Mouse (Mus musculus) adrenal gland, postnatal 10 days (tissue): ENCODE measurements around the gene Dcbld1. TPM values are rescaled to one million over a fixed set of nuclear protein-coding genes. Genes with fewer than 3 reads are reported as not detected.
A peak's percentile ranks its signal among the peaks of the same experiment; 100 is the strongest.

Experiments
- DNase-seq: peaks from one replicate; pipeline ENCODE4 v3.0.0; 2021; ENCODE audit warnings: mixed read lengths
- long read RNA-seq, 2 experiments: library from polyadenylated mRNA; stranded (forward); transcript quantifications; one replicate each; pipeline ENCODE4 v2.0.0; 2021
- total RNA-seq, 2 experiments: library from RNA; stranded (reverse); gene quantifications; 2 replicates each; pipeline ENCODE4 v1.2.3; 2021

The Dcbld1 gene
- 1 to 10 TPM; 6.8 to 7.0 TPM for total RNA-seq
- long read RNA-seq, experiment 1, transcript Dcbld1-203 (10 exons, 2,795 nt), result minor isoform, 5 of 21 reads
- long read RNA-seq, experiment 1, transcript Dcbld1-201 (11 exons, 3,024 nt), result major isoform, 10 of 21 reads
- long read RNA-seq, experiment 1, partial matches to known transcripts, result 4 of 21 reads
- long read RNA-seq, experiment 1, other reads (novel, unspliced or antisense), result 2 of 21 reads
- long read RNA-seq, experiment 2, transcript Dcbld1-201 (11 exons, 3,024 nt), result major isoform, 7 of 10 reads
- long read RNA-seq, experiment 2, partial matches to known transcripts, result 0 of 10 reads
- long read RNA-seq, experiment 2, other reads (novel, unspliced or antisense), result 2 of 10 reads

GRCm38 (mm10) chr10:52233301-52233968 is at the start of gene Dcbld1:
Dcbld1 (plus strand) TSS chr10:52233619.
- peak; percentile 75 for DNase-seq

DNA sequence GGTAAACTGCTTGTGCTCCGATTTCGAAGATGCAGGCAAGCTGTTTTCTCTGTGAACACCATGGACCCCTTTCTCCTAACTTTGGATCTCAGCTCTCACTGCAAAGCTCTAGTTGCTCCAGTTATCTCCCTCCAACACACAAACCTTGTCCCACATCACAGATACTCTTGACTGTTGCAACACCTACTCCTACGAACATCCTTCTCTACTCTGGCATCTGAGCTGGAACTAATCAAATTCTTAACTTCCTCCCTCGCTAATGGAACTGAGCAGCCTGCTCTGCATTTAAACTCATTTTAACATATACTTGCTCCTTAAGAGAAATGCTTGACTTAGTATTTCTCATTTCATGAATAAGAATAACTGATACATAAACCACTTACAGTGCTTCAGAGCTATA is 47.5 kb upstream of the Dcbld1 start:
- no peak for DNase-seq

- DNase-seq, result no peak
These were observed 38.2 kb upstream of the Dcbld1 start, which contains the start of gene Ros1 for GRCm38 (mm10) chr10:52194957-52195852. Ros1 (minus strand) TSS chr10:52195244.

GRCm38 (mm10) chr10:52204006-52204405 is 29.4 kb upstream of the Dcbld1 start:
- DNase-seq, result no peak

- DNase-seq, result no peak
These were observed 18.1 kb upstream of the Dcbld1 start for GRCm38 (mm10) chr10:52215267-52215818.

GRCm38 (mm10) chr10:52216797-52217563 is 16.4 kb upstream of the Dcbld1 start:
- DNase-seq, result peak; percentile 73

GRCm38 (mm10) chr10:52217564-52217934 is 15.9 kb upstream of the Dcbld1 start:
- no peak for DNase-seq

DNA sequence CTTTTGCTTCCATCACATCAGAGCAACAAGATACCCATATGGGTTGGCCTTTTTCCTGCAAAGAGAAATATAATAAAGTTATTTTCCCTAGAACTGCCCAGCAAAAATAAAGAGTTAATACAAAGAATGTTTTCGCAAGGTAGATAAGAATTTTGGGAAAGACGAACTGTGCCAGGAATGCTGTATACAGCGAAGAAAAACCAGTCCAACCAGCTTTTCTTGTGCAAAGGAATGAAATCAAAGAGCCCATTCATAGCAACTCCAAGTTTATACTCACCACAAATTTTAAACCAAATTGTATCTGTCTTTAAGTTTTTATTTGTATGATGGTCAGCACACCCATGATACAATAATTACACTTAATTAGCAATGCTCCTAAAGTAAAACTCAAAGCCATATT is 13.8 kb upstream of the Dcbld1 start:
- no peak for DNase-seq

- peak; percentile 49 for DNase-seq
These were observed 933 bp upstream of the Dcbld1 start for GRCm38 (mm10) chr10:52232196-52233176.

GRCm38 (mm10) chr10:52233969-52234653 is 692 bp downstream of the Dcbld1 start:
- peak; percentile 61 for DNase-seq

DNA sequence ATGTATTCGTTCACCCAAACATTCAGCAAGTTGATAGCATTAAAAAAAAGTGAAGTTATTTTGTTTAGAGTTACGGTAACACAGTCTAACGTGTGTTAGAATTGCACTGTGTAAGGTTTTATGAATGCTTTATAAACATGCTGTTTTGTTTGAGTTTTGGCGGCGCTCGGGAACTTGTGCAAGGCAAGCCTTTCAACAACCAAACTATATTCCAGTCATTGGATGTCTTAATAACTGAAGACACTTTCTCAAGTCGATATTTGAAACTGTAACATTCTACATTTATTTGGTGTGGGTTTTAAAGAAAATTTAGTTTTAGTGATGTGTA is 1.2 kb downstream of the Dcbld1 start:
- no peak for DNase-seq

DNA sequence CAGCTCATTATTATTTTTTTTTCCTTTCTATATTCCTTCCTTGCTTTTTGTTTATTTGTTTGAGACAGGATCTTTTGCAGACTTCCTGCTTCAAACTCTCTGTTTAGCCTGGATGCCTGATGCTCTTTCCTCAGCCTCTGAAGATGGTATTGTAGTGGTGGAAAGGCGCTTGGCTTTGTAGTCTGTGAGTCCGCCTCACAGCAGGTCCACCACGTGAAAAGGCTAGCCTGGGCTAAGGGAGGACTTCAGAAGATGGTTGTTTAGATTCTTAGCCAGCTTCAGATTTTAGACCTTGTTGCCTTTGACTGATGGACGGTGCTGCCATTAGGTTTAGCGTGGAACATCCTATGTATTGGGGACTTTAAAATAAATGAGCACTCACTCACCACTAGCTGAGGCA is 2.0 kb downstream of the Dcbld1 start:
- DNase-seq, result no peak

DNA sequence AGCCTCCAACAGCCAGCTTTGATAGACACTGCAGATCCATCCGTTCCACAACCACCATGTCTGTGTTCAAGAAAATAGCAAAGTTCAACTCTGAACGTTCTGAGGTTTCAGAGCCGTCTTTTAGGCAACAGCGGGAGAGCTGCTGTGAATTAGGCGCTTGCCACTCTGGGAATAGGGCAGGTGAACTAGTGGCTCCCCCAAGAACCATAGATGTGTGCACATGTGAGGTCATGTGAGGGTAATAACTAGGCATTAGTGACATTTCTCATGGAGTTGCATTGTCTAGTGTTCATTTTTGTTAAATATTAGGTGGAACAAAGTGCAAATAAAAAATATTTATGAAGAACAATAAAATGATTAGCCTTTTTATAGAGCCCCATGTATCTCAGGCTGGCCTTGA is 8.6 kb downstream of the Dcbld1 start:
- DNase-seq, result no peak

- DNase-seq, result no peak
These were observed 9.4 kb downstream of the Dcbld1 start for GRCm38 (mm10) chr10:52242680-52243323.

- DNase-seq, result no peak
These were observed 12.8 kb downstream of the Dcbld1 start for GRCm38 (mm10) chr10:52246207-52246606.

- no peak for DNase-seq
These were observed 18.8 kb downstream of the Dcbld1 start for GRCm38 (mm10) chr10:52252240-52252639.

DNA sequence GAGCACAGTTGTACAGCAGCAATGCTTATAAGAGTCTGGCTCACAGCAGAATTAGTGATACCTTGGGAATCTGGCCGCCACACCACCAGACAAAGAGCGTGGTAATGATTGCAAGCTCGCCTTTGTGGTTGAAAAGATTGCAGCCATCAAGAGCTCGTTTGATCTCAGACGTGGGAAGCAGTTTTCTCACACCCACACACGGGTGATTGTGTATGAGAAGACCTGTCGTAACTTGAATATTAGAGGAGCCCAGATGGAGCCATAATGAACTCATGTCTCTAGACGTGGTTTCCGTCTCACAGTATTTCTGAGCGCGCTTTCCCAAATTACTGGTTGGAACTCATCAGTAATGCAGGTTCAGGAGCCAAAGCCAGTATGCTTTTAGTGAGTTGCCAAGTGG is 20.0 kb downstream of the Dcbld1 start:
- no peak for DNase-seq

DNA sequence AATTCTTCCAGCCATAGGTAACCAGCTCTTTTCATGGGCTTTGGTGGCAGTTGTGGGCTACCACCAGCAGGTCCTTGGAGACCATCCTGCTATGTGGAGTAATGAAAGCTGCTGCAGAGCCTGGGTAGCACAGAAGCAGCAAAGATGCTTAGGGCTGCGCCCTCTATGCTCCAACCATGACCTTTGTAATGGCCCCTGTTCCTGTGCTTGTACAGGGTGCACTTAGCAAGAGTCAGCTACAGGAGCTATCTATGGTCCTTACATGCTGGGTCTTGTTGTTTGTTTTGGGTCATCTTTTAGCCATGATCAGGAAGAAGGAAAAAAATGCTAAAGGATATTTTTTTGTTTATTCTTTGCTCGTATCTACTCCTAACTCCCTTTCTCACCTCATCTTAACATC is 24.3 kb downstream of the Dcbld1 start:
- DNase-seq, result no peak

GRCm38 (mm10) chr10:52258180-52258948 is 24.9 kb downstream of the Dcbld1 start:
- DNase-seq, result no peak
